Mouse (Mus musculus) heart, postnatal 0 days (tissue): Measurements from ENCODE around the gene Bbip1.

ENCODE experiments used
- CTCF ChIP-seq: IDR thresholded peaks from 2 replicates; pipeline ENCODE4 v1.5.1; 2016; ENCODE audit warnings: antibody characterized with exemption, control low read depth, low read depth
- EP300 ChIP-seq: IDR thresholded peaks from 2 replicates; pipeline ENCODE4 v1.6.1; 2016; ENCODE audit warnings: antibody characterized with exemption, low read depth

DNA sequence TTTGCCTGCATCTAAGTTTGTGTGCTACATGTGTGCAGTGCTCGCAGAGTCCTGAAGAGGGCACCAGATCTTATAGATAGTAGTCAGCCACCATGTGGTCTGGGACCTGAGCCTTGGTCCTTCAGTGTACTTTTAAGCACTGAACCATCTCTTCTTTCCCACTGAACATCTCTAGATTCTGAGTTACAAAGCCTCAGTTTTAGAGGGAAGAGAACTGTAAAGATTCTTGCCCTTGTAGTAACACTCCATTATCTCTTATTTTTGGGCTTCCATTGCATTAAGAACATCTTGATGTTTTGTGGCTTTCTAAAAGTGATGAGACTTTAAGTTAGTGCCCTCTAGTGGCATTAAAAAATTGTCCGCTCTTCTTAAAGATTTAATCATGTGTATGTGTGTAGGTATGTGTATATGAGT lies 19.1 kb downstream of the Bbip1 start:
- no peak for TF ChIP-seq EP300
- peak; percentile 32 for TF ChIP-seq CTCF
